Mouse (Mus musculus): ENCODE results near the gene Adra1d. TPM values are rescaled to one million over a fixed set of nuclear protein-coding genes. Genes with fewer than 3 reads are reported as not detected.

Gene Adra1d
- polyA plus RNA-seq, 1 experiment from 2014 or later = 0.83 TPM

GRCm38 (mm10) chr2:131550906-131551305, 11.2 kb downstream of the Adra1d start:
- Histone ChIP-seq H3K27me3 (replicated peaks) (peaks cover 47% of the 10 kb centered on the region), H3K9me3 (replicated peaks) (no peaks in the 10 kb centered on the region), H3K4me2 (no peak overlapping the region), H3K4me1 (peaks cover 12% of the 10 kb centered on the region), H3K36me3 (no peaks in the 10 kb centered on the region), H3K9ac (replicated peaks) (no peak overlapping the region), H3K4me3 (replicated peaks) (no peak overlapping the region), H3K27ac (replicated peaks) (no peak overlapping the region)
- ATAC-seq (ENCODE audit: low FRiP score) = no peak
- 58% methylated on average over 2 of the region's 2 CpGs for WGBS

DNA sequence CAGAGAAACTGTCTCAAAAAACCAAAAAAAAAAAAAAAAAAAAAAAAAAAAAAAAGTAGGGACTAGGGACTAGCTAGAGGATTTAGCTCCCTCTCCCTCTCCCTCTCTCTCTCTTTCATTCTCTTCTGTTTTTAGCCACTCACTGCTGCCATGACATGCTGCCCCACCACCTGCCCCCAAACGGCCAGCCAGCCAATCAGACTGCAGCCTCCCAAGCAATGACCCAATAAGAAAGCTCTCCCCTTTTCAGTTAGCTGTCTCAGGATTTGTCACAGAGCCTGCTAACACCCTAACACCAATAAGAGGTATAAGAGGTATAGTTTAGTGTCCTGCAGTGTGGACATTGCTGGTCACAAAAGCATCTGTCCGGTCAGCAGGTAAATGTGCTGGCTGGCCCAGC, 11.6 kb downstream of the Adra1d start:
- Histone ChIP-seq H3K4me3 (replicated peaks) (no peak overlapping the region), H3K9me3 (replicated peaks) (no peaks in the 10 kb centered on the region), H3K36me3 (no peaks in the 10 kb centered on the region), H3K4me2 (no peak overlapping the region), H3K27me3 (replicated peaks) (peaks cover 49% of the 10 kb centered on the region), H3K9ac (replicated peaks) (no peak overlapping the region), H3K4me1 (peaks cover 16% of the 10 kb centered on the region), H3K27ac (replicated peaks) (no peak overlapping the region)
- 63% methylated on average over 2 of the region's 2 CpGs for WGBS
- no peak for ATAC-seq (ENCODE audit: low FRiP score)

DNA sequence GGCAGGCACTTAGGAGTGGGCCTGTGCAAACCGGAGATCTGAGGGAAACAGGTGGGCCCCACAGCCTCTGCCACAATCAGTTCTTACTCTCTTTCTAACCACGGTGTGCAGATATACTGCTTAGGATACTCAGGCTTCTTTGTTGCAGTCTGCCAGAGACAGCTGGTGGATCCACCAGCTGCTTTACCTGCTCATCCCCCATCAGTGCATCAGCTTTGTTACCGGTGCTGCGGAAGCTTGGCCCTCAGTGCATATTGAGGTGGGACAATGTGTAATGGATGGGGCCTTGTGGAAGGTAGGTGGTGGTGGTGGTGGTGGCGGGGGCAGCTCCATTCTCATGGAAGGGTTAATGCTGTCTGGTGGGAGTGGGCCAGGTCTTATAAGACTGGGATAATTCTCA, 13.0 kb downstream of the Adra1d start:
- H3K4me2 ChIP-seq = no peak overlapping the region
- H3K27me3 ChIP-seq (replicated peaks) = peaks cover 55% of the 10 kb centered on the region
- no peak overlapping the region for H3K27ac ChIP-seq (replicated peaks)
- H3K9ac ChIP-seq (replicated peaks) = no peak overlapping the region
- H3K4me1 ChIP-seq = peaks cover 18% of the 10 kb centered on the region
- WGBS = 93% methylated on average over 5 of the region's 5 CpGs
- H3K9me3 ChIP-seq (replicated peaks) = no peaks in the 10 kb centered on the region
- no peak overlapping the region for H3K4me3 ChIP-seq (replicated peaks)
- no peak for ATAC-seq (ENCODE audit: low FRiP score)
- H3K36me3 ChIP-seq = no peaks in the 10 kb centered on the region

DNA sequence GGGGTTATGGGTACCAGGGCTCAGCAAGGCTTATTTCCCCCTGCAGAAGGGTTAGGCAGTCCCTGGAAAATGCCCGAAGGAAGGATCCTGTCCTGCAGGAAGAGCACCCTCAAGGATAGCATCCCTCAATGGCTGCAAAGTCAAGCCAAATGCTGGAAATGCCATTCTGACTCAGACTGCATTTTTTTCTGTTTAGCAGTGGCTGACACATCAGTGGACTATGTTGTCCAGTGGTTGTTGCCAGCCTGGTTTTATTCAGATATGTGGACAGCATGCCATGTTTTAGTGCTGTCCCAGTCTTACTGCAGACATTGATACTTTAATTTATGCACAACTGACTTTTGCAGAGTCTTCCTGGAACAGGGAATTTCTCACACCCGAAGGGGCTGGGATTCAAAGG, 13.8 kb downstream of the Adra1d start:
- H3K4me1 ChIP-seq = peaks cover 18% of the 10 kb centered on the region
- no peaks in the 10 kb centered on the region for H3K36me3 ChIP-seq
- ATAC-seq (ENCODE audit: low FRiP score) = no peak
- no peak overlapping the region for H3K27ac ChIP-seq (replicated peaks)
- H3K4me3 ChIP-seq (replicated peaks) = no peak overlapping the region
- no peak overlapping the region for H3K4me2 ChIP-seq
- no peaks in the 10 kb centered on the region for H3K9me3 ChIP-seq (replicated peaks)
- 86% methylated on average over 2 of the region's 2 CpGs for WGBS
- no peak overlapping the region for H3K9ac ChIP-seq (replicated peaks)
- H3K27me3 ChIP-seq (replicated peaks) = peaks cover 60% of the 10 kb centered on the region

DNA sequence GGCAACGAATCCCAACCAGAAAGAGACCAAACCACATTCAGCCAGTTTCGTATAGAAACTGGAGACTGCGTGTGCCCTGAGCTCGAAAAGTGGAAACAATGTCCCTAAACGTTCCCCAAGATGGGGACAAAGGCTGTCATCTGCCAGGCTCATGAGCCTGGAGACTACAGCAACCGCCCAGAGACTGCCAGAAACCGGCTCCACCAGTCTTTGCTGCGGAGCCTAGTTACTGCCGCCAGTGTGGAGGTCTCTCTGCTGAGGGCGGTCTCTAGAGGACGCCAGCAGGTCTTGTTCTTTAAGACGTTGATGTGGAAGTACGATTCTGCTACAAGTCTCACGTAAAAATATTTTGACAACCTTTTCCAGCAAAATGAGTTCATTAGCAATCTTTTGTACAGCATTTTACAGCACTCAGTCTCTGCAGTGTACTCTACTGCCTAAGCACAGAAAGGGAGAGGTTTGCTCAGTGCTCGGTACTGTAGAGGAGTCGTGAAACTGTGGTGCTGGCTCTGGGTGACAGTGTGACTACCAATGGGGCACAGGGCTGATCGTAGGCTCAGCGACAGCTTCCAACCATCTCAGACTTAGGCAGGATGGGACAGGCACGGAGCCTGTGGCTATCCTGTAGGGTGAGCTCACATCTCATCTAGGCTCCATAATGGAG, 15.2 kb downstream of the Adra1d start:
- Histone ChIP-seq H3K36me3 (no peaks in the 10 kb centered on the region), H3K27ac (replicated peaks) (no peak overlapping the region), H3K9ac (replicated peaks) (0 out of 2 replicates have a peak overlapping the region, but pooled peaks have one; percentile 6), H3K4me2 (peak overlapping the region; percentile 85), H3K4me3 (replicated peaks) (peak overlapping the region; percentile 43; the same call in 1 of the 2 replicates), H3K4me1 (peaks cover 18% of the 10 kb centered on the region), H3K9me3 (replicated peaks) (no peaks in the 10 kb centered on the region), H3K27me3 (replicated peaks) (peaks cover 60% of the 10 kb centered on the region)
- ATAC-seq (ENCODE audit: low FRiP score) = no peak
- 13% methylated on average over 19 of the region's 19 CpGs for WGBS

GRCm38 (mm10) chr2:131546308-131546700, 15.8 kb downstream of the Adra1d start:
- Histone ChIP-seq H3K4me2 (peak overlapping the region; percentile 85), H3K4me1 (peaks cover 18% of the 10 kb centered on the region), H3K9ac (replicated peaks) (peak overlapping the region; percentile 18), H3K36me3 (no peaks in the 10 kb centered on the region), H3K4me3 (replicated peaks) (peak overlapping the region; percentile 43), H3K9me3 (replicated peaks) (no peaks in the 10 kb centered on the region), H3K27me3 (replicated peaks) (peaks cover 60% of the 10 kb centered on the region), H3K27ac (replicated peaks) (no peak overlapping the region)
- no peak for ATAC-seq (ENCODE audit: low FRiP score)
- WGBS = 2% methylated on average over 25 of the region's 27 CpGs

DNA sequence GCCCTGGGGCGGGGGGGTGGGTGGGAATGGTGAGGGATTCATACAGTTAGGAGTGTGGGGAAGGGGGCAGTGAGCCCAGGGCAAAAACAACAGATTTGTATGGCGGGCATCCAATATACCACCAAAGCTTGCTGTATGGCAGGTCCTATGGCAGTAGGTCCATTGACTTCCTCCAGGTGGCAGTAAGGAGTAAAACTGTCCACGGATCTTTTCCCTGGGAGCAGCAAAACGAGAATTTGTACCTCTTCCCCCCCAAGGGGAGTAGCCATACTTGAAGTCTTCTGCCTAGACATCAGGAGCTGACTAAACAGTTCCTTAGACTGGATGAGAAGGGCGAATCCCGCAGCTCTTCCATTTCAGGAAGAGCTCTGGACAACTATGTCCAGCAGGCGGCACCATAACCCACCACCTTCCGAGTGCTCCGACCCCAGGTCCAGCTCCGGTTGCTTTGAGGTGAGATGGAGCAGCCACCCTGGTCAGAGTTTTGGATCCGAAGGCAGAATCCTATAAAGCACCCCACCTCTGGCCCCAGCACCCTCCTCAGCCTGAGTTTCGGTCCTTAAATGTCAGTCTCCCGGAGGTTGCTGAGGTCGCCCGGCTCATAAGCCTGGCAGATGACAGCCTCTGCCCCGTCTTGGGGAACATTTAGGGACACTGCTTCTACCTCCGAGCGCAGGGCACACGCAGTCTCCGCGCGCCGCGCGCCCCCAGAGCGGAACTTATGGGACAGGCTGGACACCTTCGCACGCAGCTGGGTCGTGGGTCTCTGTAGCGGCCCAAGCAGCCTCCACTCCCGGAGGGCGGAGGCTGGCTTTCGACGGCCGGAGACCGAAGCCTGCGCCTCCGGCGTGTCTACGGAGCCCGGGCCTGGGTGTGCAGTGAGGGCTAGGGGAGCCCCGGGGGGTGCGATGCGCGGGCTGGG, 16.4 kb downstream of the Adra1d start:
- peak; percentile 35; the same call in 1 of the 2 replicates for ATAC-seq (ENCODE audit: low FRiP score)
- peaks cover 60% of the 10 kb centered on the region for H3K27me3 ChIP-seq (replicated peaks)
- WGBS = 2% methylated on average over 45 of the region's 45 CpGs
- H3K27ac ChIP-seq (replicated peaks) = no peak overlapping the region
- peak overlapping the region; percentile 85 for H3K4me2 ChIP-seq
- H3K9me3 ChIP-seq (replicated peaks) = no peaks in the 10 kb centered on the region
- H3K36me3 ChIP-seq = no peaks in the 10 kb centered on the region
- H3K9ac ChIP-seq (replicated peaks) = peak overlapping the region; percentile 18
- peak overlapping the region; percentile 43 for H3K4me3 ChIP-seq (replicated peaks)
- H3K4me1 ChIP-seq = peaks cover 18% of the 10 kb centered on the region

DNA sequence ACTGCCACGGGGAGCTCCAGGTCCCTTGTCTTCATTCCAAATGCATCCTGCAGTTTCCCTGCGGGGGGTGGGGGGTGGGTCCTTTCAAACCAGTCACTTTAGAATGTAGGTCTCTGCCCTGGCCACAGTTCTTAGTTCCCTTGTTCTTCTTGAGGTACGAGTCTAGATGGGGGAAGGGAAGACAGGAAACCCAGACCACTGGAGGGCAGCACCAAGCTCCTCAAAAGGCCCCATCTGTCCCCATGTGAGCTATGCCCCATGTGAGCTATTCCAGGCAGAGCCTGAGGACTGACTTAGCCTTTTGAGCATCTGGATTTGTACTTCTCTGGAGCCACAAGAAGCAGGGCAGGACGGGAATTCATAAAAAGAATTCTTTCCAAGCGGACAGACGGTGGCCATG, 19.6 kb downstream of the Adra1d start:
- peaks cover 18% of the 10 kb centered on the region for H3K4me1 ChIP-seq
- H3K27ac ChIP-seq (replicated peaks) = no peak overlapping the region
- H3K9me3 ChIP-seq (replicated peaks) = no peaks in the 10 kb centered on the region
- H3K4me2 ChIP-seq = no peak overlapping the region
- H3K36me3 ChIP-seq = no peaks in the 10 kb centered on the region
- 31% methylated on average over 6 of the region's 6 CpGs for WGBS
- no peak overlapping the region for H3K4me3 ChIP-seq (replicated peaks)
- no peak for ATAC-seq (ENCODE audit: low FRiP score)
- no peak overlapping the region for H3K9ac ChIP-seq (replicated peaks)
- peaks cover 32% of the 10 kb centered on the region for H3K27me3 ChIP-seq (replicated peaks)

DNA sequence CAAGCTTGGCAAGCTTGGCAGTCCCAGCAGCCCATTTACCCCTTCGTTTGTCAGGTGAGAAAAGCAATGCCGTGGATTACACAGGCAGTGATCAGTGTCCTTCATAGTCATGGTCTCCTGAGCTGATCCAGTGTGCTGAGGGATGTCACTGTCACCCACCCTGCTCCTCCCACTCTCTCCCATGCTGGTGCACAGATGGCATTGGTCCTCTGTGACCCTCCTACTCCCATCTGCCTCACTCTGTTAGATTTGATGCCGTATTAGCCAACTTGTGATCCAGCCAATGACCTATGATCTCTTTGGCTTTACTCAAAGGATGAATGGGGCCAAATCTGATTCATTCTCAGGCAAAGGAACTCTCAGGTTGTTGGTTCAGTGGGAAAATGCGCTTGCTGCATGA, 20.4 kb downstream of the Adra1d start:
- Histone ChIP-seq H3K4me2 (no peak overlapping the region), H3K9me3 (replicated peaks) (no peaks in the 10 kb centered on the region), H3K27me3 (replicated peaks) (peaks cover 24% of the 10 kb centered on the region), H3K27ac (replicated peaks) (no peak overlapping the region), H3K36me3 (no peaks in the 10 kb centered on the region), H3K9ac (replicated peaks) (no peak overlapping the region), H3K4me3 (replicated peaks) (no peak overlapping the region), H3K4me1 (peaks cover 13% of the 10 kb centered on the region)
- 68% methylated on average over 4 of the region's 4 CpGs for WGBS
- no peak for ATAC-seq (ENCODE audit: low FRiP score)

DNA sequence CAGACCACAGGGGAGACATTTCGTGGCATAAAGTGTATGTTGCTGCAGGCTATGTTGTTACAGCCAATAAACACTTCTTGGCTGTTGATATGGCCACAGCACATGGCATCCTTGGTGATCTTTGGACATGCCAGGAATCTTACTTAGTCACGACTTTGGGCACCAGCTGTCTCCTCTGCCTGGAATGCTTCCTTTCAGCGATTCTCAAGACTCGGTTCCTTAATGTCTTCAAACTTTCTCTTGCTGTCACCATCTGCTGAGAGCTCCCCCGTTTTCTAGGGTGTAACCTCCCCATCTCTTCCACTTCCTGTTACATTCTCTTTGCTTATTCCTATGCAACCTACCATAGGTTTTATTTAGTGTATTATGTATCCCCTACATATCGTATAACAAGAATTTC, 22.3 kb downstream of the Adra1d start:
- Histone ChIP-seq H3K4me3 (replicated peaks) (no peak overlapping the region), H3K4me2 (no peak overlapping the region), H3K27ac (replicated peaks) (no peak overlapping the region), H3K27me3 (replicated peaks) (peaks cover 7% of the 10 kb centered on the region; the same call in 1 of the 2 replicates), H3K36me3 (no peaks in the 10 kb centered on the region), H3K9ac (replicated peaks) (no peak overlapping the region), H3K4me1 (no peaks in the 10 kb centered on the region), H3K9me3 (replicated peaks) (no peaks in the 10 kb centered on the region)
- WGBS = 83% methylated on average over 6 of the region's 6 CpGs
- ATAC-seq (ENCODE audit: low FRiP score) = no peak

- WGBS = 68% methylated on average over 7 of the region's 7 CpGs
- no peak; the same call in 1 of the 2 replicates for ATAC-seq (ENCODE audit: low FRiP score)
- H3K4me1 ChIP-seq = no peaks in the 10 kb centered on the region
These were observed 23.7 kb downstream of the Adra1d start for GRCm38 (mm10) chr2:131538341-131538740.

DNA sequence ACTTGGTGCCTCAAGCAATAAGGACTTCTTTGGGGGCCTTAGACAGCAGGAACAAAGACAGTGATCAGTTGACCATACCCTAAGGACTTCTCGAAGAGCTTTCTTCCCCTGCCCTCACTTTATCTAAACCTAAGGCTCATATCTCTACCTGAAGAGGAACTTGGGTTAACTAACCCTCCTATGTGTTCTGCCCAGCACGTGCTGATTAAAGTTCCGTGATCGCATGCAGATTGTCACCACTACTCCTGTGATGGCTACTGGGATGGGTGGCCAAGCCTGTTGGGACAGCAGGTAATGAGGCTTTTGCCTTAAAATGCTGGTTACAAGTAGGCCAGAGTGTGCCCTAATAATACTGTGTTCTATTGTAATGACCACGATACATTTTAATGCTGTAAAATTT, 26.9 kb downstream of the Adra1d start:
- WGBS = 95% methylated on average over 5 of the region's 5 CpGs
- Histone ChIP-seq H3K9me3 (replicated peaks) (no peaks in the 10 kb centered on the region), H3K4me3 (replicated peaks) (no peak overlapping the region), H3K27me3 (replicated peaks) (no peaks in the 10 kb centered on the region), H3K4me2 (no peak overlapping the region), H3K9ac (replicated peaks) (no peak overlapping the region), H3K36me3 (no peaks in the 10 kb centered on the region), H3K4me1 (no peaks in the 10 kb centered on the region), H3K27ac (replicated peaks) (no peak overlapping the region)
- ATAC-seq (ENCODE audit: low FRiP score) = no peak

More at GRCm38 (mm10) chr2:131538341-131538740, 23.7 kb downstream of the Adra1d start:
- no peaks in the 10 kb centered on the region for H3K9me3 ChIP-seq (replicated peaks)
- no peak overlapping the region for H3K9ac ChIP-seq (replicated peaks)
- H3K36me3 ChIP-seq = no peaks in the 10 kb centered on the region
- no peak overlapping the region for H3K4me3 ChIP-seq (replicated peaks)
- H3K27me3 ChIP-seq (replicated peaks) = no peaks in the 10 kb centered on the region
- H3K27ac ChIP-seq (replicated peaks) = no peak overlapping the region
- no peak overlapping the region for H3K4me2 ChIP-seq

All from neural tube, embryonic 15.5 days (tissue).